Mouse (Mus musculus) heart, adult 2 months (tissue): ENCODE measurements around the gene Ccdc175.
A peak's percentile ranks its signal among the peaks of the same experiment; 100 is the strongest.

Experiments used
- CTCF ChIP-seq: fragments of 200-600 bp; IDR thresholded peaks from 2 replicates; pipeline ENCODE4 v1.8.1; 2022; ENCODE audit warnings: antibody characterized with exemption, mild to moderate bottlenecking, moderate library complexity
- EP300 ChIP-seq: fragments of 200-500 bp; IDR thresholded peaks from 2 replicates; pipeline ENCODE4 v1.6.1; 2011; ENCODE audit warnings: low read depth, low read length, control low read depth; ENCODE audit not compliant: insufficient read depth
- POLR2A ChIP-seq: fragments of 200-500 bp; IDR thresholded peaks from 2 replicates; pipeline ENCODE4 v1.6.1; 2011; ENCODE audit warnings: mild to moderate bottlenecking, low read depth, low read length, control low read depth; ENCODE audit not compliant: insufficient read depth

GRCm38 (mm10) chr12:72070327-72071269, 114.2 kb downstream of the Ccdc175 start, which contains the start of gene Gpr135:
- TF ChIP-seq CTCF (peak; percentile 96), EP300 (no peak), POLR2A (no peak)
